Mouse (Mus musculus) hindbrain, embryonic 13.5 days (tissue): ENCODE results near the gene Hpn. TPM values are rescaled to one million over a fixed set of nuclear protein-coding genes. Genes with fewer than 3 reads are reported as not detected.

Source experiments
- ATAC-seq: fragments of 200-750 bp; cut with Nextera tagmentation; 2 replicates; pipeline ENCODE4 v1.8.0; 2017; ENCODE audit warnings: moderate TSS enrichment; ENCODE audit not compliant: low FRiP score
- H3K27ac ChIP-seq: fragments of 300-500 bp; sonication (generic); 2 replicates; pipeline ENCODE4 v1.5.1; 2015; ENCODE audit warnings: inconsistent platforms, mild to moderate bottlenecking, moderate library complexity
- H3K27me3 ChIP-seq: fragments of 300-500 bp; sonication (generic); 2 replicates; pipeline ENCODE4 v1.6.1; 2015; ENCODE audit warnings: mild to moderate bottlenecking, inconsistent platforms
- H3K36me3 ChIP-seq: fragments of 300-500 bp; sonication (generic); 2 replicates; pipeline ENCODE4 v1.6.1; 2015; ENCODE audit warnings: mild to moderate bottlenecking, inconsistent platforms
- H3K4me1 ChIP-seq: fragments of 300-500 bp; sonication (generic); replicated peaks from 2 replicates; pipeline ENCODE4 v1.6.1; 2015; ENCODE audit warnings: inconsistent platforms
- H3K4me2 ChIP-seq: fragments of 300-500 bp; sonication (generic); 2 replicates; pipeline ENCODE4 v1.6.1; 2015; ENCODE audit warnings: inconsistent platforms, mild to moderate bottlenecking, moderate library complexity
- H3K4me3 ChIP-seq: fragments of 300-500 bp; sonication (generic); 2 replicates; pipeline ENCODE4 v1.5.1; 2015; ENCODE audit warnings: mild to moderate bottlenecking, inconsistent platforms
- H3K9ac ChIP-seq: fragments of 300-500 bp; sonication (generic); 2 replicates; pipeline ENCODE4 v1.6.1; 2015; ENCODE audit warnings: mild to moderate bottlenecking, inconsistent platforms
- H3K9me3 ChIP-seq: fragments of 300-500 bp; sonication (generic); 2 replicates; pipeline ENCODE4 v1.6.1; 2016; ENCODE audit warnings: inconsistent platforms
- WGBS: fragments of 180-500 bp; shearing (Covaris S2); methylation state at CpG from one replicate; pipeline ENCODE4 v1.1.7; 2015; 5-methylcytosine and 5-hydroxymethylcytosine counted together
- polyA plus RNA-seq: library from polyadenylated mRNA; unstranded; fragments of >200 nt; fragmentation: Nextera tagmentation; extraction: Ambion mirVana; gene quantifications from 2 replicates; pipeline ENCODE4 v1.2.1, GENCODE M21; 2015

Gene Hpn
- polyA plus RNA-seq, 1 experiment from 2014 or later = 0.65 TPM

- H3K27me3 ChIP-seq = peaks cover 80% of the 10 kb centered on the region
- peaks cover 46% of the 10 kb centered on the region for H3K4me1 ChIP-seq
- H3K36me3 ChIP-seq = no peaks in the 10 kb centered on the region
- H3K27ac ChIP-seq = peak overlapping the region; percentile 77
- peak overlapping the region; percentile 62 for H3K4me2 ChIP-seq
- peak overlapping the region; percentile 42 for H3K4me3 ChIP-seq
- H3K9me3 ChIP-seq = no peaks in the 10 kb centered on the region
- ATAC-seq = 0 out of 2 replicates have a peak, but pooled peaks have one; percentile 0
- H3K9ac ChIP-seq = peak overlapping the region; percentile 69
- WGBS = 22% methylated on average over 5 of the region's 5 CpGs
These were observed 65.8 kb downstream of the Hpn start for GRCm38 (mm10) chr7:31049135-31049845.

Other genes starting within 250 kb of the Hpn start
- not detected in 2 replicates for gene Cd22, start 234.9 kb downstream of the Hpn start, polyA plus RNA-seq
- gene Mag, start 200.4 kb downstream of the Hpn start, polyA plus RNA-seq = 1.7 and 1.9 TPM in 2 replicates
- gene Hamp2, start 190.6 kb downstream of the Hpn start, polyA plus RNA-seq = not detected in 2 replicates
- not detected in 2 replicates for gene Hamp, start 171.3 kb downstream of the Hpn start, polyA plus RNA-seq
- 25.9 and 26.0 TPM in 2 replicates for gene Usf2, start 158.5 kb downstream of the Hpn start, polyA plus RNA-seq
- gene Lsr, start 141.8 kb downstream of the Hpn start, polyA plus RNA-seq = 17.2 and 18.8 TPM in 2 replicates
- gene Fam187b, start 141.5 kb downstream of the Hpn start, polyA plus RNA-seq = 0.96 and 0.97 TPM in 2 replicates
- 13.0 and 20.0 TPM in 2 replicates for gene Fxyd5, start 72.8 kb downstream of the Hpn start, polyA plus RNA-seq
- gene Fxyd7, start 63.8 kb downstream of the Hpn start, polyA plus RNA-seq = 108 and 116 TPM in 2 replicates
- 27.3 and 30.6 TPM in 2 replicates for gene Fxyd1, start 58.1 kb downstream of the Hpn start, polyA plus RNA-seq
- 1.1 and 1.6 TPM in 2 replicates for gene Lgi4, start 55.9 kb downstream of the Hpn start, polyA plus RNA-seq
- gene Fxyd3, start 38.6 kb downstream of the Hpn start, polyA plus RNA-seq = 0.79 and 1.3 TPM in 2 replicates
- 4.7 and 5.2 TPM in 2 replicates for gene Scn1b, start 11.7 kb upstream of the Hpn start, polyA plus RNA-seq
- gene Gramd1a, start 40.6 kb upstream of the Hpn start, polyA plus RNA-seq = 227 and 231 TPM in 2 replicates
- not detected in 2 replicates for gene Scgb2b2, start 175.2 kb upstream of the Hpn start, polyA plus RNA-seq
- not detected in 2 replicates for gene Scgb1b2, start 176.5 kb upstream of the Hpn start, polyA plus RNA-seq
- not detected in 2 replicates for gene Scgb2b3, start 246.8 kb upstream of the Hpn start, polyA plus RNA-seq